In the genomic region with DNA sequence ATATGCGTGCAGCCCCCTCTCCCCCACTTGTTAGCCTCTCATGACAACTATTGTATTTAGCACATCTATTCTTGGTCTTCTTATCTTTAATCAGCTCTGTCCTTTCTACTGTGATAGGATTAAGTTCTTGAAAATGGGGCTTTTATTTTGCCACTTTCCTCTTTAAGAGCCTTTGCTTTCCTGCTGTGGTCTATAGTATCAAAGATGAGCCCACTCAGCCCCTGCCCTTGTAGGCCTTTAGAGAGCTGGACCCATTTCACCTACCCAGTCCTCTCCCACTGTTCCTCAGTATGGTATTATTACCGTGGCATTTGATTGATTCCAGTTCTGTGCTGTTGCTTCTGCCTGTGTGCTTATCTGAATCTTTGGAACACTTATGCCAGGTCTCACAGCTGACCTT, we compare ENCODE assay signal across 15 mouse cellular contexts.
"Had no signal": no experiment of that assay in that cellular context is flagged by ENCODE, and none has a peak within 500 bp of the region (broad histone marks: within the 10 kb centered on the region; RNA-seq: fewer than 3 reads in every experiment).

No protein-coding gene starts in this region.

- H3K36me3 ChIP-seq: kidney, embryonic 15.5 days; limb, embryonic 10.5 days; limb, embryonic 13.5 days had no signal

- H3K4me3 ChIP-seq: kidney, embryonic 15.5 days; limb, embryonic 10.5 days; limb, embryonic 13.5 days had no signal

- DNase-seq: kidney, adult 8-10 months; kidney, postnatal 10 days; kidney, postnatal 36 days; liver; liver, postnatal 0 days; lung, embryonic 14.5 days; thymus, adult 18-20 months; thymus, postnatal 36 days had no signal

- H3K27ac ChIP-seq: kidney, embryonic 15.5 days; limb, embryonic 10.5 days; limb, embryonic 13.5 days; liver, embryonic 14.5 days; macrophage had no signal

- H3K9me3 ChIP-seq: kidney, embryonic 15.5 days; limb, embryonic 10.5 days; limb, embryonic 13.5 days had no signal

- ATAC-seq: intestine, postnatal 0 days; liver, postnatal 0 days; lung, postnatal 0 days had no signal

- H3K4me2 ChIP-seq: kidney, embryonic 15.5 days; limb, embryonic 13.5 days; lung, embryonic 14.5 days had no signal

- H3K27me3 ChIP-seq: kidney, embryonic 15.5 days; limb, embryonic 13.5 days had no signal

- H3K9ac ChIP-seq: kidney, embryonic 15.5 days; limb, embryonic 13.5 days; liver, embryonic 14.5 days; liver, postnatal 0 days; lung, embryonic 14.5 days had no signal

- H3K4me1 ChIP-seq: kidney, embryonic 15.5 days; limb, embryonic 10.5 days; limb, embryonic 13.5 days had no signal
